Mouse (Mus musculus): ENCODE measurements around the gene Nr1i3.

Gene Nr1i3

DNA sequence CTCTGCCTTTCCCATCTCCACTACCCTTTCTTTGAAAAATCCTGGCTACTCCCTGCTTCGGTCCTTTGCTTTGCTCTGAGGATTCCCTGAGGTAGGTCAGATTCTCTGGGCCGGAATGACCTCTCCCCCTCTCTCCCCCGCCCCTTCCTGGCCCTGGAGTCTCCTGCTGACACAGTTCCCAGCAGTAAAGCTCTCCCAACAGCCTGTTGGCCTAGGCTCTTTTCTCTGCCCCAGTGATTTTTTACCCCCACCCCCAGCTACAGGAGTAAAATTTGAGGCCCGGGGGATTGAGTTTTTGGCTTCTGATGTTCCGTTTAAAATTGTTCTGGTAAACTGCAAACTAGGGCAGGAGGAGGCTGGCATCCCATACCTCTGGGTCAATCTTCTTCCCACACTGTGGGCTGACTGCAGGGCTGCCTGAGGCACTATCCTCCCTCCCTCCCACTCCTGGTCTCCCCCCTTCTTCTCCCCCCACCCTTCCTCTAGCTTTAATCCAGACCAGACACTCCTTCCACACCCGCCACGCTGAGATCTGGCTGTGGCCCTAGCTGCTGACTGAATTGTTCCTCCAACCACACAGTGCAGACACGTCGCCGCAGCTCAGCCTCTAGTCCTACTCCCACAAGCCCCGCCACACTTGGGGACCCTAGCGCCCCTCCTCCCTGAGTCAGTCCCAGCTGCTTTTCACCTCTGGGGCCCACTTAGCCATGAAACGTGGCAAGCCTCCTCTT lies 38.0 kb downstream of the Nr1i3 start:
- DNase-seq (ENCODE audit: low read depth, low spot score), result no peak

DNA sequence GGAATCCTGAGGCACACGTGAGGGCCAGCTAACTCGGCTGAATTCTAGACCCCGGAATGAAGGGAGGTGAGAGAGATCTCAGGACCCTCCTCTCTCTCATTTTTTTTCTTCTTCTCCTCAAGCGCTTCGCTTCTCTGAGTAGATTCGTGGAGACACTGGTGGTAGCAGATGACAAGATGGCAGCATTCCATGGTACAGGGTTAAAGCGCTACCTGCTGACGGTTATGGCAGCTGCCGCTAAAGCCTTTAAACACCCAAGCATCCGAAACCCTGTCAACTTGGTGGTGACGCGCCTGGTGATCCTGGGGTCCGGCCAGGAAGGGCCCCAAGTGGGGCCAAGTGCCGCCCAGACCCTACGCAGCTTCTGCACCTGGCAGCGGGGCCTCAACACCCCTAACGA lies 38.6 kb downstream of the Nr1i3 start:
- DNase-seq (ENCODE audit: low read depth, low spot score), result no peak

DNA sequence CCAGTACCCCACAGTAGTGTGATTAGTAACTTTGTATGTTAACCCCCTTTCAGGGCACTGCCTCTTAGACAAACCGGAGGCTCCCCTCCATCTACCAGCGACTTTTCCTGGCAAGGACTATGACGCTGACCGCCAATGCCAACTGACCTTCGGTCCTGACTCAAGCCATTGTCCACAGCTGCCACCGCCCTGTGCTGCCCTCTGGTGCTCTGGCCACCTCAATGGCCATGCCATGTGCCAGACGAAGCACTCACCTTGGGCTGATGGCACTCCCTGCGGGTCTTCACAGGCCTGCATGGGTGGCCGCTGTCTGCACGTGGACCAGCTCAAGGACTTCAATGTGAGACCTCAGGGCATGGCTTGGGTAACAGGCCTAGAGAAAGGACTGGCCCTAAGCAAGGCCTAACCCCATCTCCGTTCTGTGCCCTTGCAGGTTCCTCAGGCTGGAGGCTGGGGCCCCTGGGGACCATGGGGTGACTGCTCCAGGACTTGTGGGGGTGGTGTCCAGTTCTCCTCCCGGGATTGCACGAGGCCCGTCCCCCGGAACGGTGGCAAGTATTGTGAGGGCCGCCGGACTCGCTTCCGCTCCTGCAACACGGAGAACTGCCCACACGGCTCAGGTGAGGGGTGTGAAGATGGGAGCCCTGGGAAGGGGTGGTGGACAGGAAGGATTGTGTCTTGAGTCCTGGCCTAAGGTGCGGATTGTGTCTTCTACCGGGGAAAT lies 42.5 kb downstream of the Nr1i3 start:
- no peak for DNase-seq (ENCODE audit: low read depth, low spot score)

GRCm38 (mm10) chr1:171256937-171257548 lies 43.3 kb downstream of the Nr1i3 start:
- DNase-seq (ENCODE audit: low read depth, low spot score), result peak; percentile 73

- DNase-seq (ENCODE audit: low read depth, low spot score), result no peak
These were observed 44.0 kb downstream of the Nr1i3 start for GRCm38 (mm10) chr1:171257781-171258180.

- DNase-seq (ENCODE audit: low read depth, low spot score), result no peak
These were observed 45.2 kb downstream of the Nr1i3 start for GRCm38 (mm10) chr1:171258921-171259320.

DNA sequence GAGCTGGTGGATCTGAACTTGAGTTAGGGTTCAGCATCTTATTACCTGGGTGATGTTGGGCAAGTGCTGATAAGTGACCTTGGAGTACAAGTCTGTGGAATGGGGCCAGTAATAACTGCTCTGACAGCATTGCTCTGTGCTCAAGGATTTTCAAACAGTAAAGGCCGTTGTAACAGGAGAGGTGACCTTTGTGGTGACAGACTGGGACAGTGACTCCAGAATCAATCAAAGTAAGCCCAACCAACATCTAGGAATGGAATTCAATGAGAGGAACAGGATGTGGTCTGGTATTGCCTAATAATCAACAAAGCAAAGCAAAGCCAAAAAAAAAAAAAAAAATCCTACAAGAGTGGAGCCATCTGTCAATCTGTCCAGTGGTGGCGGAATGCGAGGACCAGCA lies 46.5 kb downstream of the Nr1i3 start:
- DNase-seq (ENCODE audit: low read depth, low spot score), result no peak

- DNase-seq (ENCODE audit: low read depth, low spot score), result no peak
These were observed 48.9 kb downstream of the Nr1i3 start for GRCm38 (mm10) chr1:171262594-171263130.

- DNase-seq (ENCODE audit: low read depth, low spot score), result no peak
These were observed 49.4 kb downstream of the Nr1i3 start for GRCm38 (mm10) chr1:171263185-171263611.

- no peak for DNase-seq (ENCODE audit: low read depth, low spot score)
These were observed 50.1 kb downstream of the Nr1i3 start for GRCm38 (mm10) chr1:171263666-171264461.

GRCm38 (mm10) chr1:171265971-171266744 lies 52.4 kb downstream of the Nr1i3 start:
- no peak for DNase-seq (ENCODE audit: low read depth, low spot score)

DNA sequence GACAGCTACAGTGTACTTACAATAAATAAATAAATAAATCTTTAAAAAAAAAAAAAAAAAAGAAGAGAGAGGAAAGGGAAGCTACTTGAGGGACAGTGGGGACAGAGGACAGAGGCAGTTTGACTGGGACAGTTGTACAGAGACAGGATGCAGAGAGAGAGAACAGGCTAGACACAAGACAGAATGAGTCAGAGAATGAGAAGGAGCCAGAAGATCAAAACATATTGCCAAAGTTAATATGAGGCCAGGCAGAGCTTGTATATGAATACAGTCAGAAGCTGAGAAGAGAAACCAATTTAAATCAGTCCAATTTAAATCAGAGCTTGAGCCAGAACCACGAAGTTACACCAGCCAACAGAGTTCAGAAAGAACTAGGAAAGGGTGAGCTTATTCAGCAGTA lies 54.6 kb downstream of the Nr1i3 start:
- no peak for DNase-seq (ENCODE audit: low read depth, low spot score)

DNA sequence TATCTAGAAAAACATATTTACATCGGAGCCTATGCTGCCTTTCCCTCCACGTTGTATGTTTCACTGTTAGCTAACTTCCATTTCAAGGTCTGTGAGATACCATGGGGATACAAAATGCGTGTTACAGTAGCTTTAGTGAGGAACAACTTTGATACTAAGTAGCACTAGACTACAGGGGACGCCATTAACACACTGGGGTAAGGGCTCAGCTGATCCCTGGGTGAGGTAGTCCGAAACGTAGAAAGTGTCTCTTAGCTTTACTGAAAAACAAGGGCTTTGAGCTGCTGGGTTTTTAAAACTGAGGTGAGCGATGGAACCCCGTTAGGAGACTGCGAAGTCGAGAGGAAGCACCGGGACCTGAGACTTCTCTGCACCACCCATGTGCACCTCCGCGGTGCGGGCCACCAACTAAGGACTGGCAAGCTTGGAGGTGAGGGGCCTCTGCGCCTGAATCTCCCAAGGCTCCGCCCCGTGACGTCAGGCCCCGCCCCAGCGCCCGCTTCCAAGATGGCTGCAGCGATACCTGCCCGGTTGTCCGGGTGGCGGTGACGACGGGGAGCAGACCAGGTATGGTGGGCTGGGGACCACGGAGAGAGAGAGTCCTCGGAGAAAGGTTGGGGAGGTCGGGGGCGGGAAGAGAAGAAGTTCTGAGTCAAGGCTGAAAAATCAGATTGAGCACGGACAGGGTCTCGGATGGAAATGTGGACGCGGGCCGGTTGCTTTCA lies 56.2 kb downstream of the Nr1i3 start, which contains the start of gene B4galt3:
Gene B4galt3 (plus strand): TSS at position 481 of the 725 bp plus-strand sequence.
- peak; percentile 93 for DNase-seq (ENCODE audit: low read depth, low spot score)
